Mouse (Mus musculus): Measurements from ENCODE around the gene Polr2h. TPM values are rescaled to one million over a fixed set of nuclear protein-coding genes. Genes with fewer than 3 reads are reported as not detected.

The Polr2h gene
- polyA plus RNA-seq, 1 experiment = 2.9 TPM

- Histone ChIP-seq H3K4me1 (peaks cover 85% of the 10 kb centered on the region), H3K27me3 (replicated peaks) (no peaks in the 10 kb centered on the region), H3K9me3 (no peaks in the 10 kb centered on the region), H3K36me3 (replicated peaks; ENCODE audit: low read length) (peaks cover 84% of the 10 kb centered on the region), H3K4me3 (replicated peaks) (peak overlapping the region; percentile 24)
- no peak for TF ChIP-seq FLI1 (IDR thresholded peaks at IDR 0.05; ENCODE audit: low read length)
- TF ChIP-seq GATA1 (IDR thresholded peaks at IDR 0.05; ENCODE audit: borderline replicate concordance, low read length) = no peak
Observed at GRCm38 (mm10) chr16:20677380-20677779, 40.1 kb upstream of the Polr2h start.

GRCm38 (mm10) chr16:20677974-20678675, 39.3 kb upstream of the Polr2h start:
- peaks cover 85% of the 10 kb centered on the region for H3K4me1 ChIP-seq
- H3K4me3 ChIP-seq (replicated peaks) = peak overlapping the region; percentile 24

GRCm38 (mm10) chr16:20690774-20691173, 26.7 kb upstream of the Polr2h start:
- no peak for TF ChIP-seq GATA1 (IDR thresholded peaks at IDR 0.05; ENCODE audit: borderline replicate concordance, low read length)
- TF ChIP-seq FLI1 (IDR thresholded peaks at IDR 0.05; ENCODE audit: low read length) = no peak
- Histone ChIP-seq H3K4me1 (peaks cover 41% of the 10 kb centered on the region), H3K36me3 (replicated peaks; ENCODE audit: low read length) (peaks cover 76% of the 10 kb centered on the region)

More at GRCm38 (mm10) chr16:20677974-20678675, 39.3 kb upstream of the Polr2h start:
- Histone ChIP-seq H3K9me3 (no peaks in the 10 kb centered on the region), H3K36me3 (replicated peaks; ENCODE audit: low read length) (peaks cover 91% of the 10 kb centered on the region), H3K27me3 (replicated peaks) (no peaks in the 10 kb centered on the region)
- TF ChIP-seq FLI1 (IDR thresholded peaks at IDR 0.05; ENCODE audit: low read length) (no peak), GATA1 (IDR thresholded peaks at IDR 0.05; ENCODE audit: borderline replicate concordance, low read length) (no peak)

GRCm38 (mm10) chr16:20691617-20692016, 25.8 kb upstream of the Polr2h start:
- no peaks in the 10 kb centered on the region for H3K9me3 ChIP-seq
- no peak overlapping the region for H3K4me3 ChIP-seq (replicated peaks)
- H3K36me3 ChIP-seq (replicated peaks; ENCODE audit: low read length) = peaks cover 68% of the 10 kb centered on the region
- H3K4me1 ChIP-seq = peaks cover 48% of the 10 kb centered on the region
- no peak for TF ChIP-seq FLI1 (IDR thresholded peaks at IDR 0.05; ENCODE audit: low read length)
- TF ChIP-seq GATA1 (IDR thresholded peaks at IDR 0.05; ENCODE audit: borderline replicate concordance, low read length) = no peak
- peaks cover 14% of the 10 kb centered on the region for H3K27me3 ChIP-seq (replicated peaks)

More at GRCm38 (mm10) chr16:20690774-20691173, 26.7 kb upstream of the Polr2h start:
- Histone ChIP-seq H3K4me3 (replicated peaks) (no peak overlapping the region), H3K27me3 (replicated peaks) (peaks cover 7% of the 10 kb centered on the region), H3K9me3 (no peaks in the 10 kb centered on the region)

GRCm38 (mm10) chr16:20692241-20692965, 25.1 kb upstream of the Polr2h start:
- Histone ChIP-seq H3K27me3 (replicated peaks) (peaks cover 16% of the 10 kb centered on the region), H3K4me3 (replicated peaks) (peak overlapping the region; percentile 16), H3K4me1 (peaks cover 48% of the 10 kb centered on the region), H3K36me3 (replicated peaks; ENCODE audit: low read length) (peaks cover 60% of the 10 kb centered on the region), H3K9me3 (no peaks in the 10 kb centered on the region)
- TF ChIP-seq FLI1 (IDR thresholded peaks at IDR 0.05; ENCODE audit: low read length) = no peak
- no peak for TF ChIP-seq GATA1 (IDR thresholded peaks at IDR 0.05; ENCODE audit: borderline replicate concordance, low read length)

- peak within 1 kb of the TSS; percentile 90 for H3K4me3 ChIP-seq (replicated peaks)
- H3K4me1 ChIP-seq = peaks cover 48% of the 10 kb centered on the region
- no peak for TF ChIP-seq GATA1 (IDR thresholded peaks at IDR 0.05; ENCODE audit: borderline replicate concordance, low read length)
- no peak for TF ChIP-seq FLI1 (IDR thresholded peaks at IDR 0.05; ENCODE audit: low read length)
- H3K27me3 ChIP-seq (replicated peaks) = peaks cover 19% of the 10 kb centered on the region
- no peaks in the 10 kb centered on the region for H3K9me3 ChIP-seq
- peaks cover 52% of the 10 kb centered on the region for H3K36me3 ChIP-seq (replicated peaks; ENCODE audit: low read length)
Observed at GRCm38 (mm10) chr16:20693111-20693701, 24.3 kb upstream of the Polr2h start, which contains the start of gene Fam131a. Fam131a (plus strand) TSS chr16:20693241.

- peaks cover 48% of the 10 kb centered on the region for H3K36me3 ChIP-seq (replicated peaks; ENCODE audit: low read length)
- H3K9me3 ChIP-seq = no peaks in the 10 kb centered on the region
- H3K27me3 ChIP-seq (replicated peaks) = peaks cover 30% of the 10 kb centered on the region
- H3K4me3 ChIP-seq (replicated peaks) = peak overlapping the region; percentile 89
- TF ChIP-seq GATA1 (IDR thresholded peaks at IDR 0.05; ENCODE audit: borderline replicate concordance, low read length) = no peak
- TF ChIP-seq FLI1 (IDR thresholded peaks at IDR 0.05; ENCODE audit: low read length) = no peak
- H3K4me1 ChIP-seq = peaks cover 50% of the 10 kb centered on the region
Observed at GRCm38 (mm10) chr16:20694781-20695180, 22.7 kb upstream of the Polr2h start.

GRCm38 (mm10) chr16:20695622-20696323, 21.7 kb upstream of the Polr2h start:
- Histone ChIP-seq H3K4me1 (peaks cover 48% of the 10 kb centered on the region), H3K9me3 (no peaks in the 10 kb centered on the region), H3K27me3 (replicated peaks) (peaks cover 35% of the 10 kb centered on the region), H3K4me3 (replicated peaks) (peak overlapping the region; percentile 89), H3K36me3 (replicated peaks; ENCODE audit: low read length) (peaks cover 44% of the 10 kb centered on the region)
- TF ChIP-seq GATA1 (IDR thresholded peaks at IDR 0.05; ENCODE audit: borderline replicate concordance, low read length) (no peak), FLI1 (IDR thresholded peaks at IDR 0.05; ENCODE audit: low read length) (no peak)

- Histone ChIP-seq H3K9me3 (no peaks in the 10 kb centered on the region), H3K4me1 (peaks cover 60% of the 10 kb centered on the region), H3K27me3 (replicated peaks) (peaks cover 37% of the 10 kb centered on the region), H3K4me3 (replicated peaks) (no peak overlapping the region), H3K36me3 (replicated peaks; ENCODE audit: low read length) (peaks cover 39% of the 10 kb centered on the region)
- TF ChIP-seq GATA1 (IDR thresholded peaks at IDR 0.05; ENCODE audit: borderline replicate concordance, low read length) = no peak
- no peak for TF ChIP-seq FLI1 (IDR thresholded peaks at IDR 0.05; ENCODE audit: low read length)
Observed at GRCm38 (mm10) chr16:20699266-20699665, 18.2 kb upstream of the Polr2h start.

Measured in megakaryocyte, embryonic 14.5 days (primary cell).